ENCODE assay signal across 9 mouse cellular contexts in the genomic region with DNA sequence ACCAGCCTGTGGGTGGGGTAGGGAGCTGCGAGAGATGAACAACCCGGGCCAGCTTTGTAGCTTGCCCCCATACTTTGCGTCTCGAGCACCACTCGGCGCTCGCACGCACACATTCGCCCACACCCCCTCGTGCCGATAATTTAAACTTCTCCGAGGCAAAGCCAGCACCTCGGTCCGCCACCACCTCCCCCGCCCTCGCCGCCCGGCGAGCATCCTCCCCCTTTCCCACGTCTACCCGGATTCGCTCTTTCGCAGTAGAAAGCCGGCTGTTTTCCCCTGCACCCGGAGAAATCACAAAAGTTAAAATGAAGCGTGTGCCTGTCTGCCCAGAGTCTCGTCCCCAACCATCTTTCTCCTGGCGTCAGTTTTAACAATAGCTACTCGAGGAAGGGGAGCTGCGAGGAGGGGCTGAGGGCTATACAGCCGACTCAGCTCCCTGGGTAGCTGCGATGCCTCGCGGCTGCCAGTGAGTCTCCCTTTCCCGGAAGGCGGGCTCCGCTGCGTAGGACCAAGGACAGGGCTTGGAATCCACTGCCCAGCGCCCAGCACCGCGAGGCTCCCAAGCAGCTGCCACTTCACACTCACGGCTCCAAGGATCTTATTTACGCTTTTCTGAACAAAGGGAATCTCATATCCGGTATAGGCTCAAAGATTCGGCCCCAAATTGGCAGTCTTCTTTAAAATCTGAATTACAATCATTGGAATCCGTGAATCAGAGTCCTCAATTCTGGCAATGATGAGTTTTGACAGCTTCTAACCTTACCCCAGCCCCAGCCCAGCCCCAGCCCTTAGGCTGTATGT. TPM values are rescaled to one million over a fixed set of nuclear protein-coding genes. Genes with fewer than 3 reads are reported as not detected.
DNase-seq lines count a peak whose midpoint lies in the region; ATAC-seq and TF ChIP-seq lines count a peak whose summit lies in the region.
"Had no signal": no experiment of that assay in that cellular context is flagged by ENCODE, and none has a peak within 500 bp of the region (broad histone marks: within the 10 kb centered on the region; RNA-seq: fewer than 3 reads in every experiment).

No protein-coding gene starts in this region.

- H3K9ac ChIP-seq in forebrain, embryonic 16.5 days (replicated peaks; ENCODE audit: low read depth, low read length) = peak overlapping the region; percentile 89
- peak overlapping the region; percentile 88 for H3K9ac ChIP-seq in midbrain, embryonic 16.5 days (ENCODE audit: low read depth, low read length)

- H3K4me2 ChIP-seq in forebrain, embryonic 16.5 days (ENCODE audit: low read length) = peak overlapping the region; percentile 97
- H3K4me2 ChIP-seq in midbrain, embryonic 16.5 days (ENCODE audit: low read length) = peak overlapping the region; percentile 87

- H3K4me3 ChIP-seq in lung, adult 2 months (replicated peaks; ENCODE audit: extremely low read depth, low read depth, low read length) = peak overlapping the region; percentile 24
- peak overlapping the region; percentile 63 for H3K4me3 ChIP-seq in cerebellum, adult 2 months (replicated peaks; ENCODE audit: insufficient read depth, low read depth, low read length)
- H3K4me3 ChIP-seq in forebrain, embryonic 16.5 days (replicated peaks; ENCODE audit: low read length) = peak overlapping the region; percentile 89
- H3K4me3 ChIP-seq in midbrain, embryonic 16.5 days (ENCODE audit: low read depth, low read length) = peak overlapping the region; percentile 87

- H3K27ac ChIP-seq in cerebellum, adult 2 months (ENCODE audit: insufficient read depth, low read length) = no peak overlapping the region
- H3K27ac ChIP-seq in forebrain, embryonic 16.5 days (ENCODE audit: low read length) = peak overlapping the region; percentile 95
- peak overlapping the region; percentile 92 for H3K27ac ChIP-seq in midbrain, embryonic 16.5 days (ENCODE audit: low read length)

- DNase-seq in lung, adult 2 months = no peak
- no peak for DNase-seq in lung, postnatal 25 days (ENCODE audit: low spot score)
- peak; percentile 50 to 61 for DNase-seq in cerebellum, adult 2 months
- DNase-seq in left cerebral cortex, postnatal 36 days (ENCODE audit: low spot score in 2 of 2) = peak; percentile 62 to 64
- DNase-seq in T-cell, adult 2 months (ENCODE audit: low spot score) = no peak
- DNase-seq in urinary bladder, adult 2 months (ENCODE audit: low spot score) = no peak

- intact Hi-C loops in left cerebral cortex, postnatal 36 days (cut with DNase I) = loop anchor here (5.0 to 10.0 kb wide), 3 partner anchors 82 to 1960 kb away; partner anchors contain the start of gene Tusc1

- peak; percentile 16 for ATAC-seq in forebrain, embryonic 16.5 days
- peak; percentile 8 for ATAC-seq in midbrain, embryonic 16.5 days

- TF ChIP-seq CTCF in lung, adult 2 months (IDR thresholded peaks at IDR 0.05; ENCODE audit: insufficient read depth, low read length) = no peak
- no peak for TF ChIP-seq CTCF in cerebellum, adult 2 months (IDR thresholded peaks at IDR 0.05; ENCODE audit: borderline replicate concordance, insufficient read depth, low read depth, low read length)

- H3K4me1 ChIP-seq in lung, adult 2 months (ENCODE audit: control insufficient read depth, insufficient read depth, low read length) = no peaks in the 10 kb centered on the region; the same call in 1 of the 2 replicates
- H3K4me1 ChIP-seq in cerebellum, adult 2 months (ENCODE audit: control insufficient read depth, insufficient read depth, low read length) = no peaks in the 10 kb centered on the region
- H3K4me1 ChIP-seq in forebrain, embryonic 16.5 days (replicated peaks; ENCODE audit: control insufficient read depth, insufficient read depth, low read length) = peaks cover 37% of the 10 kb centered on the region
- H3K4me1 ChIP-seq in midbrain, embryonic 16.5 days (ENCODE audit: control insufficient read depth, insufficient read depth, low read length) = peaks cover 22% of the 10 kb centered on the region

- no peaks in the 10 kb centered on the region; the same call in 1 of the 2 replicates for H3K27me3 ChIP-seq in cerebellum, adult 2 months (ENCODE audit: control insufficient read depth, insufficient read depth, low read length)
- H3K27me3 ChIP-seq in forebrain, embryonic 16.5 days (replicated peaks; ENCODE audit: control insufficient read depth, insufficient read depth, low read length) = peaks cover 3% of the 10 kb centered on the region; the same call in 1 of the 2 replicates
- no peaks in the 10 kb centered on the region for H3K27me3 ChIP-seq in midbrain, embryonic 16.5 days (ENCODE audit: control insufficient read depth, insufficient read depth, low read depth, low read length)

- H3K9me3 ChIP-seq in forebrain, embryonic 16.5 days (ENCODE audit: control insufficient read depth, low read length) = no peaks in the 10 kb centered on the region
- H3K9me3 ChIP-seq in midbrain, embryonic 16.5 days (replicated peaks; ENCODE audit: control insufficient read depth, low read length, poor library complexity, severe bottlenecking) = no peaks in the 10 kb centered on the region

- TF ChIP-seq POLR2A in lung, adult 2 months (IDR thresholded peaks at IDR 0.05; ENCODE audit: borderline replicate concordance, extremely low read depth, low read depth, low read length) = no peak
- no peak for TF ChIP-seq POLR2A in cerebellum, adult 2 months (IDR thresholded peaks at IDR 0.05; ENCODE audit: borderline replicate concordance, insufficient read depth, low read length)

- WGBS in lung, adult 2 months = 2% methylated on average over 46 of the region's 46 CpGs
- 1% methylated on average over 46 of the region's 46 CpGs for WGBS in cerebellum, adult 2 months
- under 1% methylated on average over 45 of the region's 46 CpGs for WGBS in forebrain, embryonic 16.5 days
- WGBS in midbrain, embryonic 16.5 days = under 1% methylated on average over 46 of the region's 46 CpGs

- H3K36me3 ChIP-seq in forebrain, embryonic 16.5 days (ENCODE audit: control insufficient read depth, insufficient read depth) = no peaks in the 10 kb centered on the region
- H3K36me3 ChIP-seq in midbrain, embryonic 16.5 days (ENCODE audit: control insufficient read depth, insufficient read depth, low read length) = no peaks in the 10 kb centered on the region

RNA-seq across cellular contexts. Expression of gene Elavl2, which starts 25.8 kb away (rescaled TPM):
- polyA plus RNA-seq in lung, adult 2 months (2012; rRNA removed) = 0.09 TPM in 1 of 2 replicates, not detected in the other
- 35.9 and 39.6 TPM in 2 replicates for polyA plus RNA-seq in cerebellum, adult 2 months (2012; rRNA removed)
- 157 and 164 TPM in 2 replicates for polyA plus RNA-seq in forebrain, embryonic 16.5 days (2015; fragmentation: Nextera tagmentation; extraction: Ambion mirVana)
- 100 to 1,000 TPM; 101 to 115 TPM for total RNA-seq in left cerebral cortex, postnatal 36 days (2021)
- polyA plus RNA-seq in midbrain, embryonic 16.5 days (2015; fragmentation: Nextera tagmentation; extraction: Ambion mirVana) = 158 and 161 TPM in 2 replicates
- polyA plus RNA-seq in urinary bladder, adult 2 months (2012; rRNA removed) = 0.58 and 1.1 TPM in 2 replicates
- total RNA-seq: liver, adult 2 months had no signal
- polyA plus RNA-seq: liver, adult 2 months had no signal

Comparison
In these comparisons a context has a peak if more than half of its experiments do, and no peak if none do; other contexts are left out.
1. DNase-seq: peak in cerebellum, adult 2 months (2 of 2) and left cerebral cortex, postnatal 36 days (2 of 2); none in lung, adult 2 months (single experiment), lung, postnatal 25 days (single experiment), T-cell, adult 2 months (single experiment) and urinary bladder, adult 2 months (single experiment).
2. H3K4me3 ChIP-seq: peak in every context shown above with its lines; median percentile 89 in forebrain, embryonic 16.5 days; 87 in midbrain, embryonic 16.5 days; 63 in cerebellum, adult 2 months; 24 in lung, adult 2 months.
3. RNA of gene Elavl2, which starts 25.8 kb away (polyA plus RNA-seq): 158 to 161 TPM in midbrain, embryonic 16.5 days, 157 to 164 TPM in forebrain, embryonic 16.5 days and 35.9 to 39.6 TPM in cerebellum, adult 2 months; 0.58 to 1.1 TPM in urinary bladder, adult 2 months and 0.09 TPM in lung, adult 2 months; every median in the first group is over 10 times any median in the second.